Mouse (Mus musculus): ENCODE measurements around the gene Abhd11.

- TF ChIP-seq POLR2A (IDR thresholded peaks at IDR 0.05; ENCODE audit: low read depth, low read length) (no peak), CTCF (IDR thresholded peaks at IDR 0.05; ENCODE audit: borderline replicate concordance, insufficient read depth, low read length) (no peak)
Observed at GRCm38 (mm10) chr5:134989741-134990140, 19.2 kb upstream of the Abhd11 start.
